Mouse (Mus musculus) urinary bladder, adult 18-20 months (tissue): ENCODE data around the gene Smyd2.

Experiments used
- DNase-seq, 2 experiments: peaks; one replicate each; pipeline ENCODE4 v3.0.0; 2022; ENCODE audit warnings: low spot score in 2 of 2, mixed read lengths in 2 of 2

Smyd2 gene

GRCm38 (mm10) chr1:189921818-189922592 is at the start of gene Smyd2:
TSS of gene Smyd2 (minus strand) at chr1:189922363.
- DNase-seq: peak; percentile 56 to 65

DNA sequence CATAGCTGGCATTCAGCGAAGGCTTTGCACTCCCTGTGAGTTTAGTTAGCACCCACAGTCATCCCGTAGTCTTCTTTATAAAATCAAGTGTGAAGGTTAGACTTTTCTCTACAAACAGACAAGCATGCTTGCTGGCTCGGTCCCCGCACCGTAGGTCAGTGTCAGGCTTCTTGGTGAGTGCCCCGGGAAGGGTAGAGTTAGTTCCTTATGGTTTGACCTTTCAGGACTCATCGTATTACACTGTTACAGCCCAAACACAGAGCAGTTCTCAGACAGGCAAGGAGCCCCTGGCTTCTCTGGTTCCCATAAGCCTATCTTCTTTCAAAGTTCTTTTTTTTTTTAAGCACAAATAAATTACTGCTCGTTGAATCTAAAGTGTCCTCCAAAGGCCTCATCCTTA is 48.2 kb upstream of the Smyd2 start:
- DNase-seq: no peak

DNA sequence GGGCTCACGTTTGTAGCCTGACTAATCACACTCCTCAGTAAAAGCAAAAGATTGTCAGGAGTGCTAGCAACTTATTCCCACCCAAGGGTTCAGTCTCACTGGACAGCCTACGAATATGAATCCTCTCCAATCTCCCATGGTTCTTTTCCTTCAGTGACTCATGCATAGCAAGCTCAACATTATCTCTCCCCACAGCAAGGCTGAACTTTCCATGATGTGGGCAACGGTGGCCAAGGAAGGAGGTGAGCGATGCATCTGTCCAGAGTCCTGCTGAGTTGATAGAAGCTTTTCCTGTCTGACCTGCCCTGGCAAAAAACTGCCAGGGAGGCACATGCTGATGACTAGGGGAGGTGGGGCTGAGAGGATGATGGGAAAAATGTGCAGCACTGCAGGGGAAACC is 45.9 kb upstream of the Smyd2 start:
- no peak for DNase-seq

DNA sequence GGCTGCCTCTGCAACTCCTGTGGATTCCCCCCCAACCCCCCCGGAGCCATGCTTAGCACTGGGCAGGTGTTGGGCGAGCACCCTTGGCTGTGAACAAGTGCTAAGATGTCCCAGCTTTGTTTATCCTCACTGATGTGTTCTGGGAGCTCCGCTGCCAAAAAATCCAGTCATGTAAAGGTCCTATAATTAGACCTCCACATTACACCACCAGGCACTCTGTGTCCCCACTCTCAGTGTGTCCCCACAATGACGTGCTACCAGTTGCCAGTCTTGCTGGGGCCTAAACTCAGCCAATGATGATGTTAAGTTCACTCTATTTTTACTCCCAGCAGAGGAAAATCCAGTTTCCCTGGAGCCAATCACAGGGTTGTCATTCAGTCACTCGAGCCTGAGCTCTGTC is 38.3 kb upstream of the Smyd2 start:
- DNase-seq: no peak

GRCm38 (mm10) chr1:189959802-189960201 is 37.6 kb upstream of the Smyd2 start:
- no peak for DNase-seq

- DNase-seq: no peak
Measured at GRCm38 (mm10) chr1:189951861-189952260, 29.7 kb upstream of the Smyd2 start.

DNA sequence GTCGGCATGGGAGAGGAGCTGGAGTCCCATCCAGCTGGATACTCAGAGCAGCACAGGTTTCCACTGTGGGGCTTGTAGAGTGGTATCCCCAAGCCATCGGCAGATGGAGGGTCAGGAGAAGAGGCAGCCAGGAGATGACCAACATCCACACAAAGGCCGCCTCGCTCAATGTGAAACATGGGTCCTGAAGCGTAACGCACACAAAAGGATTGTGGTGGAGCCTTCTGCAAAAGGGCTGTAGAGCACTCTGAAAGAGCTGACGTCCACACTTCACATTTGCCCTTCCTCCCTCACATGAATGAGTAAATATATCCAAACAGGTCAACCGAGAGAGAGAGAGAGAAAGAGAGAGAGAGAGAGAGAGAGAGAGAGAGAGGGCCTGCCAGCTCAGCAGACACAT is 25.2 kb upstream of the Smyd2 start:
- no peak for DNase-seq

DNA sequence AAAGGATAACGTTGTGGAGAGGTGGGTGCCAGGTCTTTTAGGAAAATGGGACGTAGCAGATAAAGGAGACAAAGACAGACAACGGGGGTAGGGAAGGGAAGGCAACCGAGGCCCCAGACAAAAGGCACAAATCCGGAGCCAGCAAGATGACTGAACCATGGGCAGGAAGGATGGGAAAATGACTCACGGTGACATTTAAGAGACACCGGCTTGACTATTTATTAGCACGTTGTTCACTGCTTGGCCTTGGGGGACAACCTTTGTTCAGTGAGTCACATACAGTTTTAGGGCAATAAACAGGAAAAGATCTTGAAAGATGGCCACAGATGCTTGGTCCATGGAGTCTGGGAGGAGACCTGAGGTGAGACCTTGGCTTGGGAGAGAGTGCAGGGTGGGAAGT is 24.0 kb upstream of the Smyd2 start:
- DNase-seq: no peak

DNA sequence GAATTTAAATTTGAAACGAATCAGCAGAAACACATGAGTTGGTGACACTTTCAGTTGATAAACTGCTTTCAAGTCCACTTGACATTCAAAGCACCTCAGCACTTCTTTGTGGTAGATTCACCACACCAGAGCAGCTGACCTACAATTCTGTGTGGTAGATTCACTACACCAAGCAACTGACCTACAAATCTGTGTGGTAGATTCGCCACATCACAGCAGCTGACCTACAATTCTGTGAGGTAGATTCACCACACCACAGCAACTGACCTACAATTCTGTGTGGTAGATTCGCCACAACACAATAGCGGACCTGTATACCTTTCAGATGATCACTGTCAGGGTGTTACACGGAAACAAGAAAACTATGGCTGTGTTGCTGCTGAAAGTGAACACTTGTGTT is 19.6 kb upstream of the Smyd2 start:
- DNase-seq: no peak

DNA sequence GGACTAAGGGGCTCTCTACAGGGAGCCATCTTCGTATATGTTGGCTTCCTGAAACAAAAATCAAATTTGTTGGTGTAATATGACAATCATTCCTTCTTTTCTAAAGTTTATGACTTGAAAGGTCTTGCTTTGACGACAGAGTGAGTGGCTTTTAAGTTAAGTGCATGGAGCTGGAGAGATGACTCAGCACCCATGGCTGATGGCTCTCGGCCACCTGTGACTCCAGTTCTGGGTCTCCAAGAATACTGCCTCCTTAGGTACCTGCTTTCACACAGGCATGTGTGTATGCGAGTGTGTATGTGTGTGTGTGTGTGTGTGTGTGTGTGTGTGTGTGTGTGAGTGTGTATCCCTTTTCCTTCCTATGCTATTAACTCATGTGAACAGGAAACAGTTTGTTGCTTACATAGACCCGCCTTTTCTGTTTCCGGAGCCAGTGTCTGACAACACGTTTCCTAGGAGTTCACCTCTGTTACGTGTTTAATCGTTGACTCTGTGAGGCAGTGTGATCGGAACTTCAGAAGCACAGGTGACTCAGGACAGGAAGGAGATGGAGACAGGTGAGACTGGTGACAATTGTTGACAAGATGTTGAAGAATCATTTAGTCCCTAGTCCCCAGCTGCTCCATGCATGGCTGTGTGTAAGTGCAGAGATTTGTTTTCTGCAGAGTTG is 14.4 kb upstream of the Smyd2 start:
- no peak for DNase-seq

GRCm38 (mm10) chr1:189933480-189934202 is 11.5 kb upstream of the Smyd2 start:
- no peak for DNase-seq

GRCm38 (mm10) chr1:189932976-189933375 is 10.8 kb upstream of the Smyd2 start:
- DNase-seq: no peak

GRCm38 (mm10) chr1:189932190-189932589 is 10.0 kb upstream of the Smyd2 start:
- DNase-seq: no peak

DNA sequence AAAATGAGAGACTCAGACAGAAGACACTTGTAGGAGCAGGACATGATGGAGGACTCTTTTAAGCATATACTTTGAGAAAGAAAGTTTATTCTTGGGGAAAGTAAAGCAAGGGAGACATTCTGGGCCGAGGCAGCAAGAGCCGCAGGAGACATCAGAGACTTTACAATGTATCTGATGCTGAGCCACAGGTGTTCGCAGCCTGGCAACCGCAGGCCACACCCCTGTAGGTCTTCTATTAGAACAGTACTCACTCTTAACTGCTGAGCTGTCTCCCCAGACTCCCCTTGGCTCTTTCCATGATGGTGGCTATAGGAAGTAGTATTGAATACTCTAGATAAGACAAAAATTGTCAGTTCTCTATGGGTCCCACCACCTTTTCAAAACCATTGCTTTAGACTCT is 7.7 kb upstream of the Smyd2 start:
- no peak for DNase-seq

DNA sequence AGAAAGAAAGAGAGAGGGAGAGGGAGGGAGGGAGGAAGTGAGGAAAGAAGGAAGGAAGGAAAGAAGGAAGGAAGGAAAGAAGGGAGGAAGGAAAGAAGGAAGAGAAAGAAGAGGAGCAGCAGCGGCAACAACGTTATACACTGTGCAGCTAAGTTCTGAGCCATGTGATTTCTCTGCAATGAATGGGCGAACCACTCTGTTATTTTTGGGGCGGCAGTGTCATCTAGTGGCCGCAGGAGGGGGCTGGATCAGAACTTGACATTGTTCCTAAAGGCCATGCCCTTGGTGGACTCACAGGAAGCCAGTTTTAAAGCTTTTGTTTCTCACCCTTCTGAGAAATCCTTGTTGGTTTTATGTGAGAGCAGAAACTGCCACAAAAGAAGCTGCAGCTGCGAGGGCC is 5.5 kb upstream of the Smyd2 start:
- peak; percentile 43 to 44 for DNase-seq

DNA sequence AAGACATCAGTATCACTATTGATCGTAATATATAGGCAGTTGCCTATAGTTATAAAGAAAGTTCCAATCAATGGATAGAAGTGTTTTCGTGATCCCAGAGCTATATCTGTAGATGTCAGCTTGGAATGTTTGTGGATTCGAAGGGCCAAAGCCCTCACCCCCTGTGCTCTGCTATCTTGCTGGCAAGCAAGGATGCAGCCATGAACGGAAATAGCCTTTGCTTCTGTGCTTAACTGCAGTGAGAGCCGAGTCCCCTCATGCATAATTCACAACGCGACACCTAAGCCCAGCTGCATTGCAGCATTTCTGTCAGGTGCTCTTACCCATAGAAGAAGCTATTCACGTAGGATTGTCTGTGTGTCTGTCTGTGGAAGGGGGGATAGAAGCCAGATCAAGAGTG is 4.1 kb upstream of the Smyd2 start:
- DNase-seq: no peak

DNA sequence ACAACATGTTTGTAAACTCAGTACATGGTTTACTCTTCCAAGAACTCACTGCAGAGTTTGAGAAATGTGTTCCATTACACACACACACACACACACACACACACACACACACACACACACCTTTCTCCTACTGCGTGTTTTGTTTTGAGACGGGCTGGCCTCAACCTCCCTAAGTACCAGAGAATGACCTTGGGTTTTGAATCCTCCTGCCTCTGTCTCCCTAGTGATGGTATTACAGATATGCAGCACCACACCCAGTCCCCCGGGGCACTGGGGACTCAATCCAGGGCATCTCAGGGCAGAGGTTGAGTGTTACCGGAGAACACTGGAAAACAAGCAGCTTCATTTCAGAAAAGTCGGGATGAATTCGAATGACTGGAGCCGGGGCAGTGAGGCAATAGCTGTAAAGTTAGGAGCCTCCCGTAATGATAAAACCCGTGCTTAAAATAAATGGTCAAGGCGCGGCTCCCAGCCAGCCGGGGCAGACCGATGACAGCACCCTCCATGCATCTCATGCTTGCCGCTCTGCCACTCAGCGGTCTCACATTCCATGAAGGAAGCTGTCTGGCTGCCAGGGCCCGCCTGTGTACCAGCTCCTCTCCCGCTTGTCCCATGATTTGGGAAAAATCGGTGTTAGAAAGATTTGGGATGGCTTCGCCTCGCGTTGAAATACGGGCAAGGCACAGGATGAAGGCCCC is 1.9 kb upstream of the Smyd2 start:
- DNase-seq: no peak

- DNase-seq: no peak
Measured at GRCm38 (mm10) chr1:189923157-189923556, 994 bp upstream of the Smyd2 start.

- no peak for DNase-seq
Measured at GRCm38 (mm10) chr1:189922721-189923120, 558 bp upstream of the Smyd2 start.

- DNase-seq: no peak
Measured at GRCm38 (mm10) chr1:189921568-189921817, 670 bp downstream of the Smyd2 start.

GRCm38 (mm10) chr1:189920701-189921567 is 1.2 kb downstream of the Smyd2 start:
- no peak for DNase-seq

- no peak for DNase-seq
Measured at GRCm38 (mm10) chr1:189919756-189920155, 2.4 kb downstream of the Smyd2 start.
